Mouse (Mus musculus): ENCODE results near the gene Prss46. TPM values are rescaled to one million over a fixed set of nuclear protein-coding genes. Genes with fewer than 3 reads are reported as not detected.

Gene Prss46
- polyA plus RNA-seq, 1 experiment from 2014 or later, result not detected

GRCm38 (mm10) chr9:110855903-110856302, 11.6 kb downstream of the Prss46 start:
- Histone ChIP-seq H3K9me3 (ENCODE audit: control insufficient read depth, low read length) (no peaks in the 10 kb centered on the region), H3K4me2 (ENCODE audit: low read depth, low read length) (no peak overlapping the region), H3K4me3 (ENCODE audit: low read depth, low read length) (no peak overlapping the region), H3K27me3 (ENCODE audit: control insufficient read depth, insufficient read depth, low read length) (no peaks in the 10 kb centered on the region; the same call in 1 of the 2 replicates), H3K36me3 (ENCODE audit: control insufficient read depth, insufficient read depth, low read length) (no peaks in the 10 kb centered on the region), H3K4me1 (ENCODE audit: control insufficient read depth, insufficient read depth, low read length) (no peaks in the 10 kb centered on the region), H3K9ac (replicated peaks; ENCODE audit: low read depth, low read length) (no peak overlapping the region), H3K27ac (ENCODE audit: low read depth, low read length) (no peak overlapping the region)
- 74% methylated on average over 7 of the region's 7 CpGs for WGBS
- ATAC-seq (ENCODE audit: low read depth), result no peak

GRCm38 (mm10) chr9:110856920-110857319, 12.6 kb downstream of the Prss46 start:
- Histone ChIP-seq H3K27ac (ENCODE audit: low read depth, low read length) (no peak overlapping the region), H3K4me3 (ENCODE audit: low read depth, low read length) (no peak overlapping the region), H3K4me2 (ENCODE audit: low read depth, low read length) (no peak overlapping the region), H3K27me3 (ENCODE audit: control insufficient read depth, insufficient read depth, low read length) (no peaks in the 10 kb centered on the region; the same call in 1 of the 2 replicates), H3K4me1 (ENCODE audit: control insufficient read depth, insufficient read depth, low read length) (no peaks in the 10 kb centered on the region), H3K9ac (replicated peaks; ENCODE audit: low read depth, low read length) (no peak overlapping the region), H3K36me3 (ENCODE audit: control insufficient read depth, insufficient read depth, low read length) (no peaks in the 10 kb centered on the region), H3K9me3 (ENCODE audit: control insufficient read depth, low read length) (no peaks in the 10 kb centered on the region)
- ATAC-seq (ENCODE audit: low read depth), result no peak
- WGBS, result 75% methylated on average over 4 of the region's 4 CpGs

- Histone ChIP-seq H3K4me2 (ENCODE audit: low read depth, low read length) (peak within 1 kb of the TSS; percentile 42), H3K27me3 (ENCODE audit: control insufficient read depth, insufficient read depth, low read length) (no peaks in the 10 kb centered on the region; the same call in 1 of the 2 replicates), H3K9ac (replicated peaks; ENCODE audit: low read depth, low read length) (no peak within 1 kb of the TSS), H3K36me3 (ENCODE audit: control insufficient read depth, insufficient read depth, low read length) (no peaks in the 10 kb centered on the region), H3K27ac (ENCODE audit: low read depth, low read length) (no peak within 1 kb of the TSS), H3K9me3 (ENCODE audit: control insufficient read depth, low read length) (no peaks in the 10 kb centered on the region), H3K4me1 (ENCODE audit: control insufficient read depth, insufficient read depth, low read length) (no peaks in the 10 kb centered on the region), H3K4me3 (ENCODE audit: low read depth, low read length) (peak within 1 kb of the TSS; percentile 16)
- 12% methylated on average over 47 of the region's 50 CpGs for WGBS
- ATAC-seq (ENCODE audit: low read depth), result no peak
Observed at GRCm38 (mm10) chr9:110857781-110858472, 13.6 kb downstream of the Prss46 start, which contains the start of gene Prss50. Prss50 (plus strand) TSS chr9:110857967.

GRCm38 (mm10) chr9:110858523-110858922, 14.2 kb downstream of the Prss46 start:
- no peaks in the 10 kb centered on the region for H3K36me3 ChIP-seq (ENCODE audit: control insufficient read depth, insufficient read depth, low read length)
- no peaks in the 10 kb centered on the region for H3K9me3 ChIP-seq (ENCODE audit: control insufficient read depth, low read length)
- H3K4me3 ChIP-seq (ENCODE audit: low read depth, low read length), result no peak overlapping the region
- H3K27ac ChIP-seq (ENCODE audit: low read depth, low read length), result no peak overlapping the region
- no peak overlapping the region for H3K4me2 ChIP-seq (ENCODE audit: low read depth, low read length)
- H3K4me1 ChIP-seq (ENCODE audit: control insufficient read depth, insufficient read depth, low read length), result no peaks in the 10 kb centered on the region
- ATAC-seq (ENCODE audit: low read depth), result no peak
- no peak overlapping the region for H3K9ac ChIP-seq (replicated peaks; ENCODE audit: low read depth, low read length)
- 54% methylated on average over 5 of the region's 5 CpGs for WGBS
- no peaks in the 10 kb centered on the region; the same call in 1 of the 2 replicates for H3K27me3 ChIP-seq (ENCODE audit: control insufficient read depth, insufficient read depth, low read length)

GRCm38 (mm10) chr9:110858967-110859596, 14.8 kb downstream of the Prss46 start:
- no peaks in the 10 kb centered on the region for H3K4me1 ChIP-seq (ENCODE audit: control insufficient read depth, insufficient read depth, low read length)
- no peaks in the 10 kb centered on the region for H3K9me3 ChIP-seq (ENCODE audit: control insufficient read depth, low read length)
- WGBS, result 82% methylated on average over 5 of the region's 5 CpGs
- no peak overlapping the region for H3K27ac ChIP-seq (ENCODE audit: low read depth, low read length)
- ATAC-seq (ENCODE audit: low read depth), result no peak
- H3K9ac ChIP-seq (replicated peaks; ENCODE audit: low read depth, low read length), result no peak overlapping the region
- no peak overlapping the region for H3K4me3 ChIP-seq (ENCODE audit: low read depth, low read length)
- no peaks in the 10 kb centered on the region for H3K36me3 ChIP-seq (ENCODE audit: control insufficient read depth, insufficient read depth, low read length)
- H3K27me3 ChIP-seq (ENCODE audit: control insufficient read depth, insufficient read depth, low read length), result no peaks in the 10 kb centered on the region; the same call in 1 of the 2 replicates
- no peak overlapping the region for H3K4me2 ChIP-seq (ENCODE audit: low read depth, low read length)

GRCm38 (mm10) chr9:110871030-110871429, 26.7 kb downstream of the Prss46 start:
- Histone ChIP-seq H3K27ac (ENCODE audit: low read depth, low read length) (no peak overlapping the region), H3K9me3 (ENCODE audit: control insufficient read depth, low read length) (no peaks in the 10 kb centered on the region), H3K36me3 (ENCODE audit: control insufficient read depth, insufficient read depth, low read length) (no peaks in the 10 kb centered on the region), H3K27me3 (ENCODE audit: control insufficient read depth, insufficient read depth, low read length) (0 out of 2 replicates have a peak, but pooled peaks cover 7% of the 10 kb centered on the region), H3K4me2 (ENCODE audit: low read depth, low read length) (no peak overlapping the region), H3K4me3 (ENCODE audit: low read depth, low read length) (no peak overlapping the region), H3K4me1 (ENCODE audit: control insufficient read depth, insufficient read depth, low read length) (peaks cover 11% of the 10 kb centered on the region; the same call in 1 of the 2 replicates), H3K9ac (replicated peaks; ENCODE audit: low read depth, low read length) (no peak overlapping the region)
- no peak for ATAC-seq (ENCODE audit: low read depth)
- 18% methylated on average over 7 of the region's 7 CpGs for WGBS

- Histone ChIP-seq H3K4me2 (ENCODE audit: low read depth, low read length) (peak overlapping the region; percentile 40), H3K4me1 (ENCODE audit: control insufficient read depth, insufficient read depth, low read length) (peaks cover 11% of the 10 kb centered on the region; the same call in 1 of the 2 replicates), H3K9me3 (ENCODE audit: control insufficient read depth, low read length) (no peaks in the 10 kb centered on the region), H3K36me3 (ENCODE audit: control insufficient read depth, insufficient read depth, low read length) (no peaks in the 10 kb centered on the region), H3K9ac (replicated peaks; ENCODE audit: low read depth, low read length) (peak overlapping the region; percentile 17; the same call in 1 of the 2 replicates), H3K4me3 (ENCODE audit: low read depth, low read length) (peak overlapping the region; percentile 20), H3K27ac (ENCODE audit: low read depth, low read length) (no peak overlapping the region), H3K27me3 (ENCODE audit: control insufficient read depth, insufficient read depth, low read length) (peaks cover 7% of the 10 kb centered on the region; the same call in 1 of the 2 replicates)
- ATAC-seq (ENCODE audit: low read depth), result peak; percentile 71
- 9% methylated on average over 33 of the region's 40 CpGs for WGBS
Observed at GRCm38 (mm10) chr9:110873681-110874659, 29.7 kb downstream of the Prss46 start.

GRCm38 (mm10) chr9:110874660-110875191, 30.4 kb downstream of the Prss46 start:
- Histone ChIP-seq H3K27ac (ENCODE audit: low read depth, low read length) (no peak overlapping the region), H3K9ac (replicated peaks; ENCODE audit: low read depth, low read length) (no peak overlapping the region), H3K36me3 (ENCODE audit: control insufficient read depth, insufficient read depth, low read length) (no peaks in the 10 kb centered on the region), H3K27me3 (ENCODE audit: control insufficient read depth, insufficient read depth, low read length) (peaks cover 13% of the 10 kb centered on the region), H3K4me1 (ENCODE audit: control insufficient read depth, insufficient read depth, low read length) (peaks cover 11% of the 10 kb centered on the region; the same call in 1 of the 2 replicates), H3K9me3 (ENCODE audit: control insufficient read depth, low read length) (no peaks in the 10 kb centered on the region), H3K4me2 (ENCODE audit: low read depth, low read length) (no peak overlapping the region), H3K4me3 (ENCODE audit: low read depth, low read length) (no peak overlapping the region)
- 6% methylated on average over 3 of the region's 3 CpGs for WGBS
- ATAC-seq (ENCODE audit: low read depth), result peak; percentile 63

Measured in neural tube, embryonic 14.5 days (tissue).